Mouse (Mus musculus) 416B (cell line): Measurements from ENCODE around the gene Ptf1a.

Source experiments
- DNase-seq: peaks from one replicate; pipeline ENCODE4 v3.0.0; 2011; ENCODE audit warnings: low read depth

Gene Ptf1a

GRCm38 (mm10) chr2:19444931-19445831 lies at the start of gene Ptf1a:
Gene Ptf1a, plus strand, starts transcription at chr2:19445663.
- DNase-seq, result no peak

GRCm38 (mm10) chr2:19405409-19405808 lies 40.1 kb upstream of the Ptf1a start:
- no peak for DNase-seq

- no peak for DNase-seq
Measured at GRCm38 (mm10) chr2:19406531-19406930, 38.9 kb upstream of the Ptf1a start.

- DNase-seq, result peak; percentile 61
Measured at GRCm38 (mm10) chr2:19414222-19414965, 31.1 kb upstream of the Ptf1a start.

GRCm38 (mm10) chr2:19415063-19415521 lies 30.4 kb upstream of the Ptf1a start:
- DNase-seq, result peak; percentile 87

GRCm38 (mm10) chr2:19416066-19416465 lies 29.4 kb upstream of the Ptf1a start:
- no peak for DNase-seq

GRCm38 (mm10) chr2:19419686-19420345 lies 25.6 kb upstream of the Ptf1a start:
- no peak for DNase-seq

GRCm38 (mm10) chr2:19422226-19422625 lies 23.2 kb upstream of the Ptf1a start:
- no peak for DNase-seq

- DNase-seq, result no peak
Measured at GRCm38 (mm10) chr2:19423086-19423485, 22.4 kb upstream of the Ptf1a start.

GRCm38 (mm10) chr2:19429031-19429430 lies 16.4 kb upstream of the Ptf1a start:
- peak; percentile 21 for DNase-seq

GRCm38 (mm10) chr2:19429691-19430690 lies 15.5 kb upstream of the Ptf1a start:
- no peak for DNase-seq

- DNase-seq, result no peak
Measured at GRCm38 (mm10) chr2:19430746-19431145, 14.7 kb upstream of the Ptf1a start.

GRCm38 (mm10) chr2:19431186-19431585 lies 14.3 kb upstream of the Ptf1a start:
- no peak for DNase-seq

- no peak for DNase-seq
Measured at GRCm38 (mm10) chr2:19431614-19432323, 13.7 kb upstream of the Ptf1a start.

GRCm38 (mm10) chr2:19444346-19444745 lies 1.1 kb upstream of the Ptf1a start:
- DNase-seq, result no peak

GRCm38 (mm10) chr2:19445871-19446501 lies 523 bp downstream of the Ptf1a start:
- DNase-seq, result no peak

- no peak for DNase-seq
Measured at GRCm38 (mm10) chr2:19446746-19447145, 1.3 kb downstream of the Ptf1a start.

- no peak for DNase-seq
Measured at GRCm38 (mm10) chr2:19448042-19448700, 2.7 kb downstream of the Ptf1a start.

GRCm38 (mm10) chr2:19449308-19449707 lies 3.8 kb downstream of the Ptf1a start:
- no peak for DNase-seq
